In the genomic region with DNA sequence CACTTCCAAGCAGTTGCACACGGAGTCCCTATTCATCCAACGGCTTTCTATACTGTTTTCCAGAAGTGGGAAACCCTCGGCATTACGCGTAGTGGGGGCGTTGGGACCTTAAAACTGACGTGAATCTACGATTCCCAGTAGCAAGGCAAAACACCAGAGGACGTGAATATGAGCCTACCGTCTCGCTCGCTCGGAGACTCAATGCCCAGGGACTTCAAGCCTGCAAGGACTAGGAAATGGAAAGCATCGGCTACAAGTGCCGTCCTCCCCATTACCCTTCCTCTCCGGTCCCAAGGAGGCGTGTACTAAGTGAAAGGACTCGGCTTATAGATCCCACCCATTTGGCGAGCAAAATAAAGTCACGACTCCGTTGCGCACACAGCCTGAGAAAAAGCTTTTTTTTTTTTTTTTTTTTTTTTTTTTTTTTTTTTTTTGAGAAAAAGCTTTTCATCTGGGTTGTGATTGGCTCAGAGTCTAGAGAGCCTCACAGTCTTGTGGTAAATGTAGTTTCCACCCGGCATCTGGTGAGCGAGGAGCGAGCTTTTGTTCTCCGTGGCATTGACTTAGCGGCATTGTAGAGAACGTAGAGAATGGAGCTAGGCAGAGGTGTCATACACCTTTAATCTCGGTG, we compare ENCODE assay signal across 8 mouse cellular contexts. TPM values are rescaled to one million over a fixed set of nuclear protein-coding genes. Genes with fewer than 3 reads are reported as not detected.
DNase-seq lines count a peak whose midpoint lies in the region; ATAC-seq and TF ChIP-seq lines count a peak whose summit lies in the region.

No protein-coding gene starts in this region.

- no peaks in the 10 kb centered on the region for H3K9me3 ChIP-seq in heart, embryonic 13.5 days
- H3K9me3 ChIP-seq in kidney, embryonic 16.5 days (ENCODE audit: low read length) = no peaks in the 10 kb centered on the region
- no peaks in the 10 kb centered on the region for H3K9me3 ChIP-seq in liver, embryonic 14.5 days (ENCODE audit: control insufficient read depth, low read length)
- no peaks in the 10 kb centered on the region for H3K9me3 ChIP-seq in stomach, postnatal 0 days (ENCODE audit: control insufficient read depth, low read length)

- peak; percentile 74 for ATAC-seq in erythroblast, adult 5-6 weeks (replicated peaks; ENCODE audit: low FRiP score, poor library complexity, severe bottlenecking)
- ATAC-seq in heart, embryonic 13.5 days (ENCODE audit: extremely low read depth, insufficient number of reproducible peaks, low FRiP score, low TSS enrichment) = no peak
- peak; percentile 62; the same call in 1 of the 2 replicates for ATAC-seq in kidney, embryonic 16.5 days (ENCODE audit: low FRiP score, low TSS enrichment)
- peak; percentile 35 for ATAC-seq in liver, embryonic 14.5 days (ENCODE audit: insufficient read depth)
- ATAC-seq in stomach, postnatal 0 days (ENCODE audit: low FRiP score, low TSS enrichment) = peak; percentile 77

- H3ac ChIP-seq in C2C12 (ENCODE audit: control insufficient read depth, insufficient read length, low read depth) = peak overlapping the region; percentile 34

- H3K27ac ChIP-seq in heart, embryonic 13.5 days (replicated peaks) = peak overlapping the region; percentile 87
- H3K27ac ChIP-seq in kidney, embryonic 16.5 days (ENCODE audit: low read length) = peak overlapping the region; percentile 87
- H3K27ac ChIP-seq in liver, embryonic 14.5 days = peak overlapping the region; percentile 62
- H3K27ac ChIP-seq in stomach, postnatal 0 days (replicated peaks) = peak overlapping the region; percentile 65

- TF ChIP-seq EP300 in liver, embryonic 14.5 days (IDR thresholded peaks at IDR 0.05; ENCODE audit: low read depth) = no peak
- TF ChIP-seq EP300 in stomach, postnatal 0 days (optimal IDR thresholded peaks at IDR 0.05) = no peak

- H3K27me3 ChIP-seq in C2C12 (ENCODE audit: control insufficient read depth, insufficient read depth, insufficient read length) = no peaks in the 10 kb centered on the region
- H3K27me3 ChIP-seq in heart, embryonic 13.5 days (replicated peaks) = no peaks in the 10 kb centered on the region
- H3K27me3 ChIP-seq in kidney, embryonic 16.5 days (ENCODE audit: insufficient read depth, low read length) = no peaks in the 10 kb centered on the region
- no peaks in the 10 kb centered on the region for H3K27me3 ChIP-seq in liver, embryonic 14.5 days (ENCODE audit: control insufficient read depth, insufficient read depth, low read length)
- H3K27me3 ChIP-seq in stomach, postnatal 0 days (ENCODE audit: control insufficient read depth, insufficient read depth, low read length) = no peaks in the 10 kb centered on the region

- peaks cover 2% of the 10 kb centered on the region for H3K79me3 ChIP-seq in C2C12 (ENCODE audit: low read depth)

- 1% methylated on average over 29 of the region's 29 CpGs for WGBS in heart, embryonic 13.5 days
- 3% methylated on average over 29 of the region's 29 CpGs for WGBS in kidney, embryonic 16.5 days
- WGBS in liver, embryonic 14.5 days (ENCODE audit: insufficient replicate concordance) = 2% methylated on average over 29 of the region's 29 CpGs
- 2% methylated on average over 29 of the region's 29 CpGs for WGBS in stomach, postnatal 0 days

- peak; percentile 71 for DNase-seq in adrenal gland, postnatal 14 days
- peak; percentile 47 to 64 (median 54) for DNase-seq in liver, embryonic 14.5 days (ENCODE audit: low read depth in 3 of 3, low spot score in 3 of 3)
- peak; percentile 51 to 62 for DNase-seq in natural killer cell, adult 2 months (ENCODE audit: low spot score in 2 of 2)
- peak; percentile 65 for DNase-seq in stomach, postnatal 0 days (ENCODE audit: low spot score)

- peak overlapping the region; percentile 86 for H3K9ac ChIP-seq in heart, embryonic 13.5 days
- H3K9ac ChIP-seq in kidney, embryonic 16.5 days (replicated peaks; ENCODE audit: low read length) = peak overlapping the region; percentile 78
- peak overlapping the region; percentile 73 for H3K9ac ChIP-seq in liver, embryonic 14.5 days (replicated peaks)
- peak overlapping the region; percentile 51 for H3K9ac ChIP-seq in stomach, postnatal 0 days (ENCODE audit: low read length)

- H3K4me1 ChIP-seq in heart, embryonic 13.5 days = peaks cover 13% of the 10 kb centered on the region
- H3K4me1 ChIP-seq in kidney, embryonic 16.5 days (ENCODE audit: insufficient read depth, low read length) = peaks cover 9% of the 10 kb centered on the region
- peaks cover 7 to 11% of the 10 kb centered on the region in 2 experiments for H3K4me1 ChIP-seq in liver, embryonic 14.5 days (replicated peaks; ENCODE audit: control insufficient read depth in 2 of 2, insufficient read depth in 2 of 2, low read length in 1 of 2)
- no peaks in the 10 kb centered on the region for H3K4me1 ChIP-seq in stomach, postnatal 0 days (replicated peaks; ENCODE audit: control insufficient read depth, insufficient read depth)

- no peak for TF ChIP-seq CTCF in C2C12 (IDR thresholded peaks at IDR 0.05; ENCODE audit: control insufficient read depth, insufficient read depth, insufficient read length)
- TF ChIP-seq CTCF in liver, embryonic 14.5 days (IDR thresholded peaks at IDR 0.05; ENCODE audit: low read depth) = no peak
- TF ChIP-seq CTCF in stomach, postnatal 0 days (IDR thresholded peaks at IDR 0.05; ENCODE audit: low read depth) = no peak

- peak overlapping the region; percentile 33 for H3K4me3 ChIP-seq in C2C12 (ENCODE audit: insufficient read depth, poor library complexity, severe bottlenecking)
- peak overlapping the region; percentile 67 for H3K4me3 ChIP-seq in heart, embryonic 13.5 days
- peak overlapping the region; percentile 67 for H3K4me3 ChIP-seq in kidney, embryonic 16.5 days (ENCODE audit: low read length)
- H3K4me3 ChIP-seq in liver, embryonic 14.5 days (ENCODE audit: insufficient read depth in 1 of 2, low read depth in 2 of 2, low read length in 2 of 2) = peak overlapping the region; percentile 57 to 97
- peak overlapping the region; percentile 37 for H3K4me3 ChIP-seq in stomach, postnatal 0 days (ENCODE audit: low read depth, low read length)

- H3K4me2 ChIP-seq in heart, embryonic 13.5 days = peak overlapping the region; percentile 79
- H3K4me2 ChIP-seq in kidney, embryonic 16.5 days (replicated peaks; ENCODE audit: low read depth, low read length) = peak overlapping the region; percentile 74
- peak overlapping the region; percentile 69 for H3K4me2 ChIP-seq in liver, embryonic 14.5 days (ENCODE audit: low read depth)
- H3K4me2 ChIP-seq in stomach, postnatal 0 days (replicated peaks; ENCODE audit: low read depth) = peak overlapping the region; percentile 59

- H3K79me2 ChIP-seq in C2C12 (ENCODE audit: control insufficient read depth, insufficient read depth) = peaks cover 7% of the 10 kb centered on the region

- no peaks in the 10 kb centered on the region for H3K36me3 ChIP-seq in C2C12 (ENCODE audit: control insufficient read depth, insufficient read depth)
- no peaks in the 10 kb centered on the region for H3K36me3 ChIP-seq in heart, embryonic 13.5 days
- no peaks in the 10 kb centered on the region for H3K36me3 ChIP-seq in kidney, embryonic 16.5 days (ENCODE audit: insufficient read depth, low read length)
- no peaks in the 10 kb centered on the region for H3K36me3 ChIP-seq in liver, embryonic 14.5 days (replicated peaks; ENCODE audit: control insufficient read depth, insufficient read depth, low read depth)
- H3K36me3 ChIP-seq in stomach, postnatal 0 days (ENCODE audit: control insufficient read depth, insufficient read depth, low read length) = no peaks in the 10 kb centered on the region

RNA-seq across cellular contexts. Expression of a gene that starts 4.0 kb away (rescaled TPM):
- 4.6 TPM for polyA plus RNA-seq in C2C12 (2012; fragmentation: generic; extraction: Trizol)
- total RNA-seq in adrenal gland, postnatal 14 days (2021) = 8.0 and 9.5 TPM in 2 replicates
- total RNA-seq in erythroblast, adult 5-6 weeks (2015; ENCODE audit: low replicate concordance) = 2.1 and 2.3 TPM in 2 replicates
- total RNA-seq in erythroblast, adult 5-6 weeks (2017; ENCODE audit: low replicate concordance) = 2.1 and 2.5 TPM in 2 replicates
- 5.9 and 6.0 TPM in 2 replicates for polyA plus RNA-seq in heart, embryonic 13.5 days (2015; fragmentation: Nextera tagmentation; extraction: Ambion mirVana)
- 10.4 and 12.1 TPM in 2 replicates for polyA plus RNA-seq in kidney, embryonic 16.5 days (2015; fragmentation: Nextera tagmentation; extraction: Ambion mirVana)
- 1.7 and 1.8 TPM in 2 replicates for polyA plus RNA-seq in liver, embryonic 14.5 days (2012; rRNA removed)
- 2.0 and 2.4 TPM in 2 replicates for polyA plus RNA-seq in liver, embryonic 14.5 days (2014; fragmentation: Nextera tagmentation; extraction: Ambion mirVana)
- polyA plus RNA-seq in stomach, postnatal 0 days (2015; fragmentation: Nextera tagmentation; extraction: Ambion mirVana) = 4.4 and 4.6 TPM in 2 replicates

RNA-seq across cellular contexts. Expression of a gene that starts 16.0 kb away (rescaled TPM):
- 1.7 TPM for polyA plus RNA-seq in C2C12 (2012; fragmentation: generic; extraction: Trizol)
- total RNA-seq in adrenal gland, postnatal 14 days (2021) = 6.0 and 7.2 TPM in 2 replicates
- 1.3 TPM in 1 of 2 replicates, not detected in the other for total RNA-seq in erythroblast, adult 5-6 weeks (2015; ENCODE audit: low replicate concordance)
- 0.51 and 1.3 TPM in 2 replicates for total RNA-seq in erythroblast, adult 5-6 weeks (2017; ENCODE audit: low replicate concordance)
- 5.4 and 6.1 TPM in 2 replicates for polyA plus RNA-seq in heart, embryonic 13.5 days (2015; fragmentation: Nextera tagmentation; extraction: Ambion mirVana)
- 12.4 and 14.4 TPM in 2 replicates for polyA plus RNA-seq in kidney, embryonic 16.5 days (2015; fragmentation: Nextera tagmentation; extraction: Ambion mirVana)
- polyA plus RNA-seq in liver, embryonic 14.5 days (2012; rRNA removed) = 2.1 and 2.4 TPM in 2 replicates
- polyA plus RNA-seq in liver, embryonic 14.5 days (2014; fragmentation: Nextera tagmentation; extraction: Ambion mirVana) = 0.93 and 1.1 TPM in 2 replicates
- 2.1 and 2.5 TPM in 2 replicates for polyA plus RNA-seq in stomach, postnatal 0 days (2015; fragmentation: Nextera tagmentation; extraction: Ambion mirVana)

RNA-seq across cellular contexts. Expression of a gene that starts 34.4 kb away (rescaled TPM):
- polyA plus RNA-seq in C2C12 (2012; fragmentation: generic; extraction: Trizol) = 1.6 TPM
- 0.41 and 0.52 TPM in 2 replicates for total RNA-seq in adrenal gland, postnatal 14 days (2021)
- not detected in 2 replicates for total RNA-seq in erythroblast, adult 5-6 weeks (2015; ENCODE audit: low replicate concordance)
- not detected in 2 replicates for total RNA-seq in erythroblast, adult 5-6 weeks (2017; ENCODE audit: low replicate concordance)
- 0.63 and 0.70 TPM in 2 replicates for polyA plus RNA-seq in heart, embryonic 13.5 days (2015; fragmentation: Nextera tagmentation; extraction: Ambion mirVana)
- 0.46 and 0.60 TPM in 2 replicates for polyA plus RNA-seq in kidney, embryonic 16.5 days (2015; fragmentation: Nextera tagmentation; extraction: Ambion mirVana)
- polyA plus RNA-seq in liver, embryonic 14.5 days (2012; rRNA removed) = 0.55 TPM in 2 replicates
- polyA plus RNA-seq in liver, embryonic 14.5 days (2014; fragmentation: Nextera tagmentation; extraction: Ambion mirVana) = 0.09 and 0.15 TPM in 2 replicates
- 30.7 and 33.6 TPM in 2 replicates for polyA plus RNA-seq in stomach, postnatal 0 days (2015; fragmentation: Nextera tagmentation; extraction: Ambion mirVana)

RNA-seq across cellular contexts. Expression of a gene that starts 36.4 kb away (rescaled TPM):
- polyA plus RNA-seq in C2C12 (2012; fragmentation: generic; extraction: Trizol) = 0.05 TPM
- 2.6 and 51.1 TPM in 2 replicates for total RNA-seq in adrenal gland, postnatal 14 days (2021)
- not detected in 2 replicates for total RNA-seq in erythroblast, adult 5-6 weeks (2015; ENCODE audit: low replicate concordance)
- not detected in 2 replicates for total RNA-seq in erythroblast, adult 5-6 weeks (2017; ENCODE audit: low replicate concordance)
- 0.11 and 0.14 TPM in 2 replicates for polyA plus RNA-seq in heart, embryonic 13.5 days (2015; fragmentation: Nextera tagmentation; extraction: Ambion mirVana)
- polyA plus RNA-seq in kidney, embryonic 16.5 days (2015; fragmentation: Nextera tagmentation; extraction: Ambion mirVana) = 0.11 and 0.40 TPM in 2 replicates
- 4.9 and 7.7 TPM in 2 replicates for polyA plus RNA-seq in liver, embryonic 14.5 days (2012; rRNA removed)
- polyA plus RNA-seq in liver, embryonic 14.5 days (2014; fragmentation: Nextera tagmentation; extraction: Ambion mirVana) = 10.1 and 10.7 TPM in 2 replicates
- polyA plus RNA-seq in stomach, postnatal 0 days (2015; fragmentation: Nextera tagmentation; extraction: Ambion mirVana) = 0.13 and 0.25 TPM in 2 replicates

RNA-seq across cellular contexts. Expression of a gene that starts 37.3 kb away (rescaled TPM):
- polyA plus RNA-seq in C2C12 (2012; fragmentation: generic; extraction: Trizol) = 606 TPM
- 247 and 252 TPM in 2 replicates for total RNA-seq in adrenal gland, postnatal 14 days (2021)
- total RNA-seq in erythroblast, adult 5-6 weeks (2015; ENCODE audit: low replicate concordance) = 209 and 235 TPM in 2 replicates
- 226 and 257 TPM in 2 replicates for total RNA-seq in erythroblast, adult 5-6 weeks (2017; ENCODE audit: low replicate concordance)
- 155 and 165 TPM in 2 replicates for polyA plus RNA-seq in heart, embryonic 13.5 days (2015; fragmentation: Nextera tagmentation; extraction: Ambion mirVana)
- 245 TPM in 2 replicates for polyA plus RNA-seq in kidney, embryonic 16.5 days (2015; fragmentation: Nextera tagmentation; extraction: Ambion mirVana)
- polyA plus RNA-seq in liver, embryonic 14.5 days (2012; rRNA removed) = 119 and 138 TPM in 2 replicates
- polyA plus RNA-seq in liver, embryonic 14.5 days (2014; fragmentation: Nextera tagmentation; extraction: Ambion mirVana) = 93.4 and 111 TPM in 2 replicates
- polyA plus RNA-seq in stomach, postnatal 0 days (2015; fragmentation: Nextera tagmentation; extraction: Ambion mirVana) = 93.7 and 105 TPM in 2 replicates

Comparison
In these comparisons a context has a peak if more than half of its experiments do, and no peak if none do; other contexts are left out.
1. RNA of a gene that starts 34.4 kb away (polyA plus RNA-seq): 30.7 to 33.6 TPM in stomach, postnatal 0 days; 1.6 TPM in C2C12 (single experiment), 0.63 to 0.70 TPM in heart, embryonic 13.5 days, 0.09 to 0.55 TPM in liver, embryonic 14.5 days and 0.46 to 0.60 TPM in kidney, embryonic 16.5 days; every median in the first group is over 10 times any median in the second.
2. Peak in every context shown above with its lines, with median percentiles within 50 percentile points of each other: H3K4me3 ChIP-seq, DNase-seq, H3K27ac ChIP-seq, H3K4me2 ChIP-seq and H3K9ac ChIP-seq.